Mouse (Mus musculus) cerebellum, adult 2 months (tissue): Measurements from ENCODE around the gene Hdac9.

Experiments used
- CTCF ChIP-seq: fragments of 200-500 bp; IDR thresholded peaks from 2 replicates; pipeline ENCODE4 v1.5.1; 2011; ENCODE audit warnings: low read depth, mild to moderate bottlenecking, control low read depth, low read length, moderate library complexity, borderline replicate concordance; ENCODE audit not compliant: insufficient read depth
- POLR2A ChIP-seq: fragments of 200-500 bp; IDR thresholded peaks from 2 replicates; pipeline ENCODE4 v1.6.1; 2011; ENCODE audit warnings: low read length, control low read depth, borderline replicate concordance; ENCODE audit not compliant: insufficient read depth

DNA sequence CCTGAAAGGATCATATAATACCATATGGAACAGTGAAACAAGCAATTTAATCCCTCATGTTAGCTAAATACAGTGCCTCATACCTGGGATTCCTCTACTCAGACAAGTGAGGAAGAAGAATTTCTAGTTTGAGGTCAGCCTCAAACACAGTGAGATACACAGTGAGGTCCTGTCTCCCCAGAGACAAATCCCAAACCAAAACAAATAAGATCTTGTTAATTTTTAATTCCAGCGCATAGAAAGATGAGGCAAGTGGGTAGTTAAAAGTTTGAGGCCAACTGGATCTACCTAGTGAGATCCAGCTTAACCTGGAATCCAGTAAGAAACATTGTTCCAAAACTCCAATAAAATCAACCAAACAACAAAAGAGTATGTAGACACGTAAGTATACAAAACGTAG lies 678.1 kb downstream of the Hdac9 start:
- TF ChIP-seq CTCF (no peak), POLR2A (no peak)
